In genomic region chr4:132930784-132931183, GRCm38 (mm10) we compare ENCODE assay signal across 9 mouse cellular contexts. TPM values are rescaled to one million over a fixed set of nuclear protein-coding genes. Genes with fewer than 3 reads are reported as not detected.
A peak's percentile ranks its signal among the peaks of the same experiment; 100 is the strongest.
DNase-seq lines count a peak whose midpoint lies in the region; TF ChIP-seq lines count a peak whose summit lies in the region.
"Had no signal": no experiment of that assay in that cellular context is flagged by ENCODE, and none has a peak within 500 bp of the region (broad histone marks: within the 10 kb centered on the region; RNA-seq: fewer than 3 reads in every experiment).

No protein-coding gene starts in this region.

- peaks cover 2% of the 10 kb centered on the region; the same call in 1 of the 2 replicates for H3K4me1 ChIP-seq in small intestine, adult 2 months (ENCODE audit: control insufficient read depth, insufficient read depth, insufficient read length, low read length)

- no peak for TF ChIP-seq POLR2A in small intestine, adult 2 months (IDR thresholded peaks at IDR 0.05; ENCODE audit: low read depth, low read length)

- H3K27ac ChIP-seq in small intestine, adult 2 months (ENCODE audit: insufficient read depth, low read depth, low read length), result no peak overlapping the region
- H3K27ac ChIP-seq: macrophage had no signal

- no peak overlapping the region for H3K4me3 ChIP-seq in small intestine, adult 2 months (ENCODE audit: low read depth, low read length)

- TF ChIP-seq CTCF in small intestine, adult 2 months (IDR thresholded peaks at IDR 0.05; ENCODE audit: extremely low read depth, insufficient read length, insufficient replicate concordance, low read depth, low read length), result peak; percentile 41; the same call in 1 of the 2 replicates

- H3K36me3 ChIP-seq in small intestine, adult 2 months (ENCODE audit: control insufficient read depth, insufficient read depth, low read length), result no peaks in the 10 kb centered on the region

- H3K27me3 ChIP-seq in small intestine, adult 2 months (ENCODE audit: control insufficient read depth, insufficient read depth, low read length), result no peaks in the 10 kb centered on the region

- 8% methylated on average over 8 of the region's 8 CpGs for WGBS in small intestine, adult 2 months

- DNase-seq in kidney, adult 18-20 months, result peak; percentile 60
- DNase-seq in kidney, adult 11 months, result no peak
- DNase-seq in CD4-positive helper T cell, adult 2 months (ENCODE audit: low read depth, low spot score), result peak; percentile 75
- DNase-seq in MEL-GATA-1-ER (ENCODE audit: extremely low read depth, low read depth), result peak; percentile 54
- DNase-seq in cerebellum, postnatal 36 days, result peak; percentile 49 to 63
- peak; percentile 59 to 65 for DNase-seq in kidney, postnatal 4 days
- DNase-seq in urinary bladder, postnatal 36 days (ENCODE audit: low spot score in 2 of 2), result no peak

RNA-seq across cellular contexts. Expression of gene Fam76a, which starts 8.4 kb away (rescaled TPM):
- 3.4 and 10.7 TPM in 2 replicates for polyA plus RNA-seq in small intestine, adult 2 months (2012; rRNA removed)

RNA-seq across cellular contexts. Expression of gene Fgr, which starts 43.1 kb away (rescaled TPM):
- polyA plus RNA-seq in small intestine, adult 2 months (2012; rRNA removed), result 3.5 and 3.8 TPM in 2 replicates

RNA-seq across cellular contexts. Expression of gene Stx12, which starts 46.5 kb away (rescaled TPM):
- polyA plus RNA-seq in small intestine, adult 2 months (2012; rRNA removed), result 8.6 and 18.9 TPM in 2 replicates

Comparison
In these comparisons a context has a peak if more than half of its experiments do, and no peak if none do; other contexts are left out.
1. DNase-seq: peak in kidney, adult 18-20 months (single experiment), CD4-positive helper T cell, adult 2 months (single experiment), MEL-GATA-1-ER (single experiment), cerebellum, postnatal 36 days (2 of 2) and kidney, postnatal 4 days (2 of 2); none in kidney, adult 11 months (single experiment) and urinary bladder, postnatal 36 days (0 of 2).